Mouse (Mus musculus) heart, postnatal 14 days (tissue): ENCODE data around the gene Ankrd55. TPM values are rescaled to one million over a fixed set of nuclear protein-coding genes. Genes with fewer than 3 reads are reported as not detected.
A peak's percentile ranks its signal among the peaks of the same experiment; 100 is the strongest.

Experiments
- DNase-seq, 2 experiments: peaks; one replicate each; pipeline ENCODE4 v3.0.0; 2021 to 2022
- intact Hi-C: fragments of 180-260 bp; cut with DNase I; formaldehyde crosslinking; loops from one replicate; pipeline ENCODE4 v1.15.1; 2025
- total RNA-seq, 2 experiments: library from RNA; stranded (reverse); gene quantifications; 2 replicates each; pipeline ENCODE4 v1.2.3; 2021

Gene Ankrd55
- total RNA-seq, 2 experiments from 2014 or later = 0.19 to 0.29 TPM

DNA sequence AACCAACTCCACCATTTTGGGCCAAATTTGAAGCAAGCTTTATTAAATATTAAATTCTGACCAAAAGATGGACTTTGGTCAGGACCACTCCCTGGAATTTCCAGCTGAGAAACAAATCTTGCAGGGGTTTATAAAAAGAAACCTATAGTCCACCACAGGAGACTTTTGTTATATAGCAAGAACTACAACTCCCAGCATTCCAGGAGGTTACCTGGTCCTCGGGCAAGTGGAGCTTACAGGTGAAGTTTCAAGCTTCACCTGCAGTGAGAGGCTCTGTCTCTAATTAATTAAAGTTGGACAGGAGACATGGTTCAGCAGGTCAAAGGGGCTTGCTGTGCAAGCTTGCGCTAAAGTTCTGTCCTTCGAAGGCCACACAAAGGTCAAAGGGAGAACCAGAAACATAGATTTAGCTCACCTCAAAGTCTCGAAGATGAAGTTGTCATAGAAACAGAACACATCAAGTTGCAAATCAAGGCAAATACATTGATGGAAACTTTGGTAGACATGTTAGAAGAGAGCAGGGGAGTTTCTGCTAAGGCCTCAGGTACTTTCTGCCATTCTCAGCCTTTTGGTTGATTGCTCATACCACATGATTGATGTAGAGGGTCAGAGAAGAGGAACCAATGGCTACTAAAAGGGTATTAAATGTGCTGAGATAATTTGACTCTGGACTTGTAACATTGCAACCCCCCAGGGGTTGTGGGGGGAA is 78.2 kb downstream of the Ankrd55 start:
- intact Hi-C loops = no loop called here
- no peak for DNase-seq

DNA sequence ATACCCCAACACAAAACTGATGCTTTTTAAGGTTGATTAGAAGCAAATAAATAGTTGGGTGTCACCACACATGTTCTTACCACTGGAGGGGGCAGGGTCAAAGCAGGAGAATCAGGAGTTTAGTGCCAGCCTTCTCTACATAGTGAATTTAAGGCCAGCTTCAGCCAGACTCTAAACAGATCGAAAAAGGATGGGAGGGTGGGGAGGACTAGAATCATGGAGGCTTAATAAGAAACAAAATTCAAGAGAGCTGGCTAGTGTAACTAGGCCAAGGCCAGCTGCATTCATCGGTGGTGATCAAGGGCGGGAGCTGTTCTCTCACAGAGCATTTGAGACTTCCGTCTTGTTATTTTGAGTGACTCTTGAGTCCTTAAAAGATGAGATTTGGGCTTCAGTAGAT is 83.5 kb downstream of the Ankrd55 start:
- intact Hi-C loops = no loop called here
- DNase-seq = no peak

DNA sequence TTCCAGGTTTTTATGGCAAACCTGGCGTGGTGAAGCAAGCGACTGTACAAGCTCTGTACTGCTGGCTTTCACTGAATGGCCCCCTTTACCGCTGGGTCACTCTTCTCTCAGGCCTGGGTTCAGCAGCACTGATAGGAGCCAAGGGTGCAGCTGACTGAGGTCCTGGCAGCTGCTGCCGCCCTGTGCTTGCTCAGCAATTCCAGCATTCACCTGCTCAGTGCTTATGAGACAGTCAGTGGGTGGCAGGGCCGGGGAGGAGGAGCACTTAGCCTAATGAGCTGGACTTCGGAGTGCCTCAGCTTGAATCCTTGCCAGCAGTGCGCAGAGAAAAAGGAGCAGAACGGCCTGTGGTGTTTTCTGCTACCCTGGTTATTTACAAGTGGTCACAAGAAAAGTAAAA is 87.5 kb downstream of the Ankrd55 start:
- DNase-seq = peak in 1 of 2 experiments; percentile 19
- intact Hi-C loops = no loop called here

DNA sequence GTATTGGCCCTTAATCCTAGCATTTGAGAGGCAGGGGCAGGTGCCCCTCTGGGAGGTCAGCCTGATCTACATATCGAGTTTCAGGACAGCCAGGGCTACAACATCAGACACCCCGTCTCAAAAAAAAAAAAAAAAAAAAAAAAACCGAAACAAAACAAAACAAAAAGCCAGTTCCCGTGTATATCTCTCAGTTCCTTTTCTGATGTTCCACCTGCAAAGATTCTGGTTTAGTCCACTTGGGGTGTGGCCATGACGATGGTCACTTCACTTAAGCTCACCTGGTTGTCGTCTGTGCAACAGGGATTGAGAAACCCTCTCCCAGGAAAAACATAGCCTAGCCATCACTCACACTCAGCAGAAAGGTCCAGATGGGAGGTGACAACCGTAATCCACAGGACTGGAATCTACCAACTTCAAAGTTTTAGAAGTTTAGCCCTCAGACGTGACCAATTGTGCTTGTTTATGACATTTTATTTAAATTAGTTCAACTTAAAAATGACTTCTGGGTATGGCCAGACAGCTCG is 90.6 kb downstream of the Ankrd55 start:
- intact Hi-C loops = no loop called here
- no peak for DNase-seq

DNA sequence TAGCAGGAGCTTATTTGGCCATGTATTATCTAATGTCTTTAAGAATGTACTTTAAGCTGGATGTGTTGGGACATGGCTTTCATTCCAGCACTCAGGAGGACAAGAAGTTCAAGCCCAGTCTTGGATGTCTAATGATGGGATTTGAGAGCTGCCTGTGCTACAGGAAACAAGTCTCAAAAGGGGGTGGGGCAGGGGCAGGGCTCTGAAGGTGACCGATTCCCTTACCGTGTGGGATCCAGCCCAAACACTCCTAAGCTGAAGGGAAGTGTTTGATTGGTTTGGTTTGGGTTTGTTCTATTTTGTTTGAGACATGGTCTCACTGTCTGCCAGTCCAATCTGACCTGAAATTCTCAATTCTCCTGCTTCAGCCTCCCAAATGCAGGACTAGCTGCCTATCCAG is 93.2 kb downstream of the Ankrd55 start:
- DNase-seq = no peak
- intact Hi-C loops = no loop called here

DNA sequence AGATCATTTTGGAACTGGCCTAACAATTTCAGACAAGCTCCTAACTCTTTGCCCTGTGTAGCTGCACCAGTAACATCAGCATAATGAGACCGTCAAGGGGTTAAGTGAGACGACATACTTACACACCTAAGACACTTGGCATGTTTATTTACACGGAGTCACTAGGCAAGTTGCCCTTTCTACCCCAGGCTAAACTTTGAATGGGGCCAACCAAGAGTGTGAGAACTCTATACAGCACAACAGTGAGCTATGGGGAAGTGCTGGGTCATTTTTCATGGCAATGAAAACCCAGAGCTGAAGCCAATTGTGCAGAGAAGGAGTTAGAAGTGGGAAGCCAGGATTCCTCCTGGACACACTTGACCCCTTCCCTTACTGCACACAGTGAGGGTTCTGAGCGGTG is 94.2 kb downstream of the Ankrd55 start:
- intact Hi-C loops = no loop called here
- no peak for DNase-seq

DNA sequence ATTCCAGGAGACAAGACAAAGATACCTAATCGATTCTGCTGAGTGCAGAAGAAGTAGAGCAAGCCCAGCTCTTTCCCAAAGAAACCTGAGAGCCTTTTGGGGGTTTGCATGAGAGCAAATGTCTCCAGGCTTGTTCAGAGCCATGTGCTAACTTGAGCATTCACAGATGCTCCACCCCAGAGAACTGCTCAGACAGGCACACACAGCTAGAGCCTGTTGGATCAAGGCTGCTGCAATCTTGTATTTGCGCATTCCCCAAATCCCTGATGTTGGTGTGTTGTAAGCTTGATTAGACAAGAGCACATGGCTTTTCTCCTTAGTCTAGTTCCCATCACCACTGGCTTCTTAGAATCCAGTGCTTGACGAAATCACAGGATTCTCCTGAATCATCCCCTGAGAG is 94.7 kb downstream of the Ankrd55 start:
- peak; percentile 34 for DNase-seq

DNA sequence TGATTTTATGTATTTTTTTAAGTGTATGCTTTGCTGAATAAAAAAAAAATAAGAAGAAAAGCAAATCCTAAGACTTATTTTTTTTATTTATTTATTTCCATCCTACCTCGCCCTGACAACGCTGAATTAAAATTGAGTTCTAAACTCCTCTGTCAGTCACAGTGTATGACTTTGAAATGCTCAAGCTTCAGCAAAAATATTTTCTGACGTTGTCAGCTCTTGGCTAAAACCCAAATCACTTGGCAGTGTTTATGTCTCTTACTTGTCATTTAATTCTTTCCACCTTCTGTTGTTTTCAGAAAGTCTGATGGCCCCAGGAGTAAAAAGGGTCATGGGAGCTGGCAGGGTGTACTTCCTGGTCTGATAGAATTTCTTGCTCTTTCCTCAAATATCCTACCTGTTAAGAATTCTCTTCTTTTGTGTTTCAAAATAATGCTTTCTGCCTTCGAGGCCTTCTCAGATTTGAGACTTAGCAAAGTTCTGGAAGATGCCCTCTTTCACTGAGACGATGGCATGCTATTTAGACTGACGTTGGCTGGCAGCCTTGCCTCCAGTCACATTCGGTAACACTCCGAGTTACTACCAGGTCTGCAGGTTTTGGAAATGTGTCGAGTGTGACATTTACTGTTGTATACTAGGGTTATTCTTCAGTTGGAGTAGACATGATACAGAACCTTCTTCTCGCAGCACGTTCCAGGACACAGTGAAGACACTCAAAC is 95.8 kb downstream of the Ankrd55 start:
- peak in 1 of 2 experiments; percentile 21 for DNase-seq
- intact Hi-C loops = no loop called here

More for the DNA sequence above, 94.7 kb downstream of the Ankrd55 start:
- intact Hi-C loops = no loop called here

DNA sequence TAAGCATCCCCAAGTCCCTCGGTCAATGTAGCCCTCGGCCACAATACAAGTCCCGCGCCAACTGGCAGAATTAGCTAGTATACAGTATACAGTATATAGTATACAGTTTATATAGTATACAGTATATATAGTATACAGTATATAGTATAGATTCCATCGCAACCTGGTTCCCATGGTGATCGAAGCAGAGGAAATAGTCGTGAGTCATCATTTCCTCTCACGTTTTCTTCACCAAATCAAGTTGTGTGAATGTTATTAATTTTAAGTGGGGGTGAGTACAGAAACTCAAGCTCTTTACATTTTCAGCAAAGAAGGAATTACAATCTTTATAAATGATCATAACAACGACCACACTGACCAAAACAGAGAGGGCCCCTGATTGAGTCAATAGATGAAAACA is 96.8 kb downstream of the Ankrd55 start:
- no peak for DNase-seq
- intact Hi-C loops = no loop called here

DNA sequence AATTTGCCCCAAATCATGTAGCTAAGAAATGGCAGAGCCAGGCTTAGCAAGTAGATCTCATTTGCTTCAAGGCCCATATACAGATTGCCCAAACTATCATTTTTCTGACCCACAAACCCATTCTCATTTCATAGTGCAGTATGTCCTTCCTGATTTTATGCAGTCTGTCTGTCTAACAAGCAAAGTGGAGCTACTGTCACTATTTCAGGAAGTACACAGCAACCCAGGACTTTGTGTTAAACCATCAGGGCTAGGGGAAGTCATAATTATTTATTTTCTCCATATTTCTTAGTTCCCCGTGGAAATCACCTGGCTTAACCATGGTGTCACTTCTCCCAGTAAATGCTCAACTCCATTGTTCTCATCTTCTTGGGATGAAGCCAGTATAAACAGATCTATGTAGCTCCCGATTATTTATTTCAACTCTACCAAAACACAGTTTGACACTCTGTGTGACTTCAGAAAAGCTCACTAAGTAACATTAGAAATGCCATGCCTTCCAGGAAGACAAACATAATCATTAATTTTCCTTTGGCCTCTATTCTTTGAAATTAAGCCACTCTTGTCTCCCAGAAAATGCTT is 98.3 kb downstream of the Ankrd55 start:
- no peak for DNase-seq
- intact Hi-C loops = no loop called here

DNA sequence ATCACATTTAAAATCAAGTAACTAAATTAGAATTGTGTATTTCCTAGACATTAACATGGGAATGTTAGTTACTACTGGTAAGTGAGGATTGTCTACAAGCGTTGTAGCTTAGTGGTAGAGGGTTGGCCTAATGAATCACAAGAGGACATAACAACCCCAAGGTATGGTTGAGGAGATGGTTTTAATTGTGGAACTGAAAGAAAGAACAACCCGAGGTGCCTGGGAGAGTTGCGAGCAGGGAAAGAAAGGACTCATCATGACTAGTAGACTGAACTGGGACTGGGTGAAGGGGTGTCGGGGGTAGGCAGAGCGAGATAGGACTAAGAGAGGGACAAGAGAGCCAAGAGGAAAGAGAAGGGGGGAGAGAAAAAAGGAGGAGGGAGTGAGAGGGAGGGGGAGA is 99.0 kb downstream of the Ankrd55 start:
- intact Hi-C loops = no loop called here
- no peak for DNase-seq

DNA sequence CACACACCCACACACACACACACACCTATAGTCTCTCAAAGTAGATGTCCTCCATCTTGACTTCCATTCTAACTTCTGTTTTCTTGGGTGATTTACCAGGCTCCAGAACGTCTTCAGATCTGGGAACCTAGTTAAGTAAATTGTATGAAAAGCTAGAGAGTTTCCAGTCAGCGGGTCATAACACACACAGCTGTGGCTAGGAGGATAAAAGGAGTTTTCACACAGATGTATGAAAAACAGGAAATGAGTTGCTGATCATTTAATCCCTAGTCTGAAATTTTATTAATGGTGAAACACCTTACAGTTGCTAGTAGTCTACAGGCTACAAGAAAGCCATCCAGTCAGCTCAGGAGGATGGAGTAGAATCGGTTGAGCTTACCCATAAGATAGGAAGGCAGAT is 99.9 kb downstream of the Ankrd55 start:
- intact Hi-C loops = loop anchor here (2.0 kb wide), 1 partner anchor 15 kb away; no protein-coding TSS in a partner anchor
- no peak for DNase-seq

DNA sequence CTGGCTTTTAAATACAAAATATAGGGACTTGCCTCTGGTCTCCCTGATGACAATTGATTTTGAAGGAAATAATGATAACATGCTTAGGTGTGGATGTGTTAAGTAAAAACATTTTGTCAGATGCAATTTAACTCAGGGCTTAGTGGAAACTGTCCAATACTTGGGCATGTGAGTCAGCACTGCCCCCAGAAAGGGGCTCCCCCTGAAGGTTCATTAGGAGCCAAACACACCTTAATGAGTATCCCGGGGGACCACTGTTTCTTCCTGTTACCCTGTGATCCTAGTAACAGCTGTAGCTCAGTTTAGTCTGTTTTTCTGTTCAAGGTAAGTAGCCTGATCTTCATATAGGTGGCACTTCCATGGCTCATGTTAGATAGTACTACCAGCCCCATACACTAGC is 102.0 kb downstream of the Ankrd55 start:
- no peak for DNase-seq
- intact Hi-C loops = no loop called here

DNA sequence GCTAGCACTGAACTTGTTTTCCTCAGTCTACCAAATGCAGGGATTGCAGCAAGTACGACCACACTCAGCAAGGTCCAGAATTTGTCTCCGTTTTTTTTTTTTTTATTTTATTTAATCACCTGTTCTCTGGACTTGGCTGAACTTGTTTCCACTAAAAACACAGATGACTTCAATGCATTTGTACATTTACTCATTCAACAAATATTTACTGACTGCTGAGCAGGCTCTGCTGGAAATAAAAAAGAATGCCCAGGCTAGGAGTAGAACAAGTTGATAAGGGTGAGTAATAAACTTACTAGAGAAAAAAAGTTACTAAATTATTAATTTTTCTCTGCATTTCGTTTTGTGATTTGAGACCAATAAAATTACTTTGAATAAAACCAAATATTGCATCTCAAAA is 103.1 kb downstream of the Ankrd55 start:
- intact Hi-C loops = no loop called here
- no peak for DNase-seq

DNA sequence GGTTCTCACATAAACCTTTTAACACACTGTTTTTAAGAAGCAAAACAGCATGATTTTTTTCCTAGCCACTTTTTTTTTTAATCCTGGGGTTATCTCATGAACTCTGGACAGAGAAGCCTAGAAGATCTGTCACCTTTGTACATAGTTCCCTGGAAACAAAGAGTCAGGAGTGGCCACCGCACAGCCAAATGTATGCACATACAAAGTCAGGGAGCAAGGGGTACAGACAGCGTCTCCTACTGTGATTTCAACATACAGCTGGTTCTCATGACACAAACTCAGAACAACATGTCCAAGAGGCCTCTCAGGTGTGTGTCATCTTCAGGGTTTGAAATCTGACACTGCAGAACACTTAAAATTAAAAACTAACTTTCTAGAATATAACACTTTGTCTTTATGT is 105.1 kb downstream of the Ankrd55 start:
- DNase-seq = no peak

DNA sequence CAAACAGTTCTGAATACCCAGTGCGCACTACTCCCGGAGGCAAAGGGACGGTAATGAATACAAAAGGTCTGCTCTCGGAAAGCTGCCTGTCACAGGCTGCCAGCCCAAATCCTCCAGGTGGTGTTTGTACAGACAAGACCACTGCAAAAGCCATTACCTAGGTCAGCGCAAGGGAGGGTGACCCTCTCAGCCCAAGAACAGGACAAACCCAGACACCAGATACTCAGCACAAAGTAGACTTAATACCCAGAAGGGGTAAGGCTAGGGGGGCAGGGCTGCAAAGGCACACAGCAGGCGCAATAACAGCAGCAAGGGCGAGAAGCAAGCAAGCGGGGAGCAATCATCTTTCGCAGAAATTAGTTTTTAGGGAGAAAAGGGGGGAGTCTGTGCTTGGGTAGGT is 106.0 kb downstream of the Ankrd55 start:
- no peak for DNase-seq
- intact Hi-C loops = no loop called here

More for the DNA sequence above, 105.1 kb downstream of the Ankrd55 start:
- intact Hi-C loops = no loop called here

DNA sequence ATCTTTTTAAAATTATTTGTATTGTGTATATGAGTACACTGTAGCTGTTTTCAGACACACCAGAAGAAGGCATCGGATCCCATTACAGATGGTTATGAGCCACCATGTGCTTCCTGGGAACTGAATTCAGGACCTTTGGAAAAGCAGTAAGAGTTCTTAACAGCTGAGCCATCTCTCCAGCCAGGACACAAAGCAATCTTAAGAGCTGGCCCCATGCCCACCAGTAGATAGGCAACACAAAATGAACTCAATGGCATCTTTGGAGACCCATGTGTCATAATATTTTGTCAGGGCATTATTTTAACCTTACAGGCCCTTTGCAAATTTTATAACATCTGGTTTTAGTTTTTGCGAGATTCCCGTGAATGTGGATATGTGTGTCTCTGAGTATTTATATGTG is 116.5 kb downstream of the Ankrd55 start:
- DNase-seq = peak; percentile 29 to 42
- intact Hi-C loops = loop anchor here (5.0 to 10.0 kb wide), 2 partner anchors 60 to 103 kb away; partner anchors contain the start of gene Il6st

DNA sequence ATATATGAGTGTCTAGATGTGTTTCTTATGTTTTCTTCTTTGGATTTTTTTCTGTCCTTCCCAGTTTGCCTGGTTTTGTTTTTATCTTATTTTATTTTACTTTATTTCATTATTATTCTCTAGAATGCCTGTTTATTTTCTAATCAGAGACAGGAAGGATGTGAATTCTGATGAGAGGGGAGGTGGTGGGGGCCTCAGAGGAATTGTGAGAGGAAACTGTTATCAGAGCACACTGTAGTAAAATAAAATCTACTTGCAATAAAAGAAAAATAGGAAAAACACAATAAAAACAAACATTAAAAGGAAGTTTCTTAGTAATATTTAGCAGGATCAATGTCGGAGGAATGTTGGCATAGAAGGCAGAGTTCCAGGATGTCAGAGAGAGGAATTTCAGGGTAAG is 116.9 kb downstream of the Ankrd55 start:
- intact Hi-C loops = loop anchor here (5.0 to 10.0 kb wide), 2 partner anchors 60 to 102 kb away; partner anchors contain the start of gene Il6st
- no peak for DNase-seq

DNA sequence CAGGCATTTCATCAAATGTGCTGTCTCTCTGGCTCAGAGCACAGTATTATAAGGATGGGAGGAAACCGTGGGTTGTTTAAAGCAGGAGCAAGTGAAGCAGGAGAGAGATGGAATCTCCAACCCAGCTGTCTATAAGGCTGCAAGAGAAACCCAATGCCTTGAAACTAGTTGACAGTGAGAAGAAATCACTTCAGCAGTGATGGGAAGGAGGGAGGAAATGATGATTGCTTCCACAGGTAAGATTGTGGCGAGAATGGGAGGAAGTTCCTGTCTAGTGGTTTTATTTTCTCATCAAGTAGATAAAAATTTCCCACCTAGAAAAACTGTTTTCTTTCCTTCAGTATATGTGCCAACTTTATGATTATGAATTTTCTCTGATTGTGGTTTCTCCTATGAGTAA is 118.4 kb downstream of the Ankrd55 start:
- no peak for DNase-seq
- intact Hi-C loops = loop anchor here (5.0 to 10.0 kb wide), 2 partner anchors 58 to 101 kb away; partner anchors contain the start of gene Il6st

DNA sequence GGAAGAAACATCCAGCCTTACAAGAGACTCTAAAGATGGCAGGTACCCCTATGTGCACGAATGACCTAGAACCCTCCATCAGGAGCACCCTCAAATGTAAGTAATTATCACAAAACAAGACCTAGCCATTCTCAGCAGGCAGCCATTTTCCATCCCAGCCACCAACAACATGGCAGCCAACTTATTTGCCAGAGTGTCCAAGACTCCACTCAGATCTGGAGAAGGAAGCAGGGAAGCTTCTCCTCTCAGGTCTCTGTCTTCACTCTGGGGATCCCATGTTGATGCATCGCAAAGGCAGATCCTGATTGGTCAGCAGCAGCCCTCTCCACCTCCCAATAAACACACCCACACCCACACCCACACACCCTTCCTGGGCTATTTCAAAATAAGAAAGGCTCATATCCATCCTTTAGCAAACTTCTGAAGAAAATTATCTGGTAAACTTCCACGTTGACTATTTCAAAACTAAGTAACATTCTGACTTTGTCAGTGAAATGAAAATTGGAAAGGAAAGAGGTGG is 119.0 kb downstream of the Ankrd55 start:
- intact Hi-C loops = loop anchor here (5.0 to 10.0 kb wide), 2 partner anchors 58 to 100 kb away; partner anchors contain the start of gene Il6st

More for the DNA sequence above, 119.0 kb downstream of the Ankrd55 start:
- DNase-seq = no peak
